Mouse (Mus musculus): ENCODE measurements at regions not wholly inside any gene's neighbourhood (a gene's known extent, or its start where the extent isn't known, plus 50 kb on each side); places are given as distances from the start of the nearest gene placed in this dataset.

DNA sequence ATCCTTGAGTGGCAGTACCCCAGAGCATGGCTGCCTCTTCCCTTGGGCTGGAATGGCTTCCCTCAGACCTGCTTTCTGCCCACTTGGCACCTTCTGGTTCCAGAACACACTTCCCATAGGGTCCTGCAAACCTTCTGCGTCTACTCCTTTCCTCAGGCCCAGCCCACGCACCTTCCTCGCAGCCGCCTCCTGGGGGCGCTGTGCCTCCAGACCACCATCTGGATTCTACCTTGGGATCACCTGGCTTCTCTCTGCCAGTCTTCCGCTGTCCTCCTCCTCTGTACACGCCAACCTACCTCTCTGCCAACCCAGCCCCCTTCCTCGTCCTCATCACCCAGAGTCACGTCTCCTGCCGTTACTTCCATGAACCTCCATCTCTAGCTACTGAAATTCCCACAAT lies 166.0 kb downstream of the Zfp36l1 start:
- Histone ChIP-seq H3K4me1 (ENCODE audit: control insufficient read depth in 2 of 2, insufficient read depth in 2 of 2, low read length in 2 of 2, poor library complexity in 1 of 2) (peaks cover 2 to 8% of the 10 kb centered on the region in 2 experiments; a peak in 2 of 4 replicates), H3K4me3 (ENCODE audit: insufficient read depth in 1 of 2, low read depth in 1 of 2, low read length in 2 of 2, poor library complexity in 1 of 2, severe bottlenecking in 1 of 2) (no peak overlapping the region), H3K9ac (ENCODE audit: insufficient read depth, low read depth, low read length, poor library complexity, severe bottlenecking) (no peak overlapping the region), H3K27ac (ENCODE audit: insufficient read depth, low read depth, low read length, poor library complexity, severe bottlenecking) (no peak overlapping the region), H3K36me3 (ENCODE audit: control insufficient read depth, insufficient read depth, low read length, poor library complexity, severe bottlenecking) (no peaks in the 10 kb centered on the region), H3K9me3 (ENCODE audit: control insufficient read depth, insufficient read depth, low read depth, low read length) (no peaks in the 10 kb centered on the region)
- TF ChIP-seq ZC3H11A (IDR thresholded peaks at IDR 0.05; ENCODE audit: borderline replicate concordance, low read depth, low read length) (peak; percentile 40; the same call in 1 of the 2 replicates), MAFK (IDR thresholded peaks at IDR 0.05; ENCODE audit: insufficient read depth, low read depth, low read length) (no peak)
- no peak for DNase-seq (ENCODE audit: low read depth, low spot score)
- in situ Hi-C loops (cut with MboI; ENCODE audit: low sequenced_read_pairs in 2 of 2, unreplicated experiment in 2 of 2), result no loop called here

DNA sequence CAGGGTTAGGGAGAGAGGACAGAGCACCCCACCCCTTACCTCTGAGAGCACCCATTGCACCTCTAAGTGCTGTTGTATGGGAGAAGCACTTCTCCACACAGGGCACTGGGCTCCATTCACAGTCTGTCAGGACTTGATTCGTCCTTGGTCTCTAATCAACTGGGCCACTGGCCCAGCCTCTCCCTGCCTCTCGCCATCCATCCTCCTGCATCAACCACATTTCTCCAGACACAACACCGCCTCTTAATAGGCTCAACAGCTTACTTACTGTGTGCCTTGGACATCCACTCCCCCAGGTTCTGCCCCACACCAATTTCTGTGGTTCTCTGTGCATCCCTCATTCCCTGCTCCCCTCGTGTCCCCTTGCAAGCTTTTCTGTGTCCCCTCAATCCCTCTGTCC lies 166.9 kb downstream of the Zfp36l1 start:
- no peak overlapping the region for H3K27ac ChIP-seq (ENCODE audit: insufficient read depth, low read depth, low read length, poor library complexity, severe bottlenecking)
- no peak overlapping the region for H3K4me3 ChIP-seq (ENCODE audit: insufficient read depth in 1 of 2, low read depth in 1 of 2, low read length in 2 of 2, poor library complexity in 1 of 2, severe bottlenecking in 1 of 2)
- in situ Hi-C loops (cut with MboI; ENCODE audit: low sequenced_read_pairs in 2 of 2, unreplicated experiment in 2 of 2), result no loop called here
- no peaks in the 10 kb centered on the region for H3K9me3 ChIP-seq (ENCODE audit: control insufficient read depth, insufficient read depth, low read depth, low read length)
- peaks cover 2 to 8% of the 10 kb centered on the region in 2 experiments; a peak in 2 of 4 replicates for H3K4me1 ChIP-seq (ENCODE audit: control insufficient read depth in 2 of 2, insufficient read depth in 2 of 2, low read length in 2 of 2, poor library complexity in 1 of 2)
- H3K36me3 ChIP-seq (ENCODE audit: control insufficient read depth, insufficient read depth, low read length, poor library complexity, severe bottlenecking), result no peaks in the 10 kb centered on the region
- no peak overlapping the region for H3K9ac ChIP-seq (ENCODE audit: insufficient read depth, low read depth, low read length, poor library complexity, severe bottlenecking)
- DNase-seq (ENCODE audit: low read depth, low spot score), result no peak
- TF ChIP-seq MAFK (IDR thresholded peaks at IDR 0.05; ENCODE audit: insufficient read depth, low read depth, low read length), result no peak
- TF ChIP-seq CHD2 (IDR thresholded peaks at IDR 0.05; ENCODE audit: low read depth, low read length), result no peak
- TF ChIP-seq HCFC1 (IDR thresholded peaks at IDR 0.05; ENCODE audit: borderline replicate concordance, insufficient read depth, low read length), result no peak
- TF ChIP-seq ZC3H11A (IDR thresholded peaks at IDR 0.05; ENCODE audit: borderline replicate concordance, low read depth, low read length), result no peak
- no peak for TF ChIP-seq ZNF384 (IDR thresholded peaks at IDR 0.05; ENCODE audit: low read depth, low read length)

DNA sequence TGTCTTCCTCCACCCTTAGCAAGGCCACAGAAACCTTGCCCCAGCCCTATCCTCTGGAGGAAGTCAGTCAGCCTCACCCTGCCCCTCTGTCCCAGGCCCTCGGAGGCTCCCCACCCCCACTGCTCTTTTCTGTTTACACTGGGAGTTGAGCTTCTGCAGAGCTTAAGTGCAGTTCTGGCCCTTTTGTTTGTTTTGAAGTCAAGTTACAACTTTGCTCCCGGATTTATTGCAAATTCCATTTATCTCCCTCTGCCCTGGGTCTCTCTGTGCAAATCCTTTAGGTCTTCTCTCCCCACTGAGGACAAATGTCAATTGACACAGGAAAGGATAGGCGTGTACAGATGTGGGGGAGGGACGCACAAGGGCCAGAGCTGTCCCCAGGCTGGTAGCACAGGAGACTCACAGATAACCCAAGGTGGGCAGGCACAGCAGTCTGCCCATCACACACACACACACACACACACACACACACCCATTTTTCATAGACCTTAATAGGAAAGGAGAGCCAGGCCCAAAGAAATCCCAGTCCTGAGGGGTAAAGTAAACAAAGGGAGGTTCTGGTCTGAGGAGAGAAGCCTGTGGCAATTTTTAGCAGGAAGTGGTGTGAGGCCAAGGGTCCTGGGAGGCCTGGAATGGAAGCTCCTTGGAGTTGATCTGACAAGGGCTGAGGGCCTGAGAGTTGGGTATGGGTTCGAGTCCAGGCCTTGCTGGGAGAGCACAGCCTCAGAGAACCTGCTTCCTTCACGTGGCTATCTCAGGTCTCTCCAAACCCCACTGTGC lies 167.9 kb downstream of the Zfp36l1 start:
- Histone ChIP-seq H3K27ac (ENCODE audit: insufficient read depth, low read depth, low read length, poor library complexity, severe bottlenecking) (no peak overlapping the region), H3K4me1 (ENCODE audit: control insufficient read depth in 2 of 2, insufficient read depth in 2 of 2, low read length in 2 of 2, poor library complexity in 1 of 2) (peaks cover 2 to 8% of the 10 kb centered on the region in 2 experiments; a peak in 2 of 4 replicates), H3K4me3 (ENCODE audit: insufficient read depth in 1 of 2, low read depth in 1 of 2, low read length in 2 of 2, poor library complexity in 1 of 2, severe bottlenecking in 1 of 2) (no peak overlapping the region), H3K36me3 (ENCODE audit: control insufficient read depth, insufficient read depth, low read length, poor library complexity, severe bottlenecking) (no peaks in the 10 kb centered on the region), H3K9ac (ENCODE audit: insufficient read depth, low read depth, low read length, poor library complexity, severe bottlenecking) (no peak overlapping the region), H3K9me3 (ENCODE audit: control insufficient read depth, insufficient read depth, low read depth, low read length) (no peaks in the 10 kb centered on the region)
- TF ChIP-seq CHD2 (IDR thresholded peaks at IDR 0.05; ENCODE audit: low read depth, low read length), result no peak
- TF ChIP-seq MAFK (IDR thresholded peaks at IDR 0.05; ENCODE audit: insufficient read depth, low read depth, low read length), result no peak
- no peak for TF ChIP-seq HCFC1 (IDR thresholded peaks at IDR 0.05; ENCODE audit: borderline replicate concordance, insufficient read depth, low read length)
- in situ Hi-C loops (cut with MboI; ENCODE audit: low sequenced_read_pairs in 2 of 2, unreplicated experiment in 2 of 2), result no loop called here
- no peak for DNase-seq (ENCODE audit: low read depth, low spot score)

DNA sequence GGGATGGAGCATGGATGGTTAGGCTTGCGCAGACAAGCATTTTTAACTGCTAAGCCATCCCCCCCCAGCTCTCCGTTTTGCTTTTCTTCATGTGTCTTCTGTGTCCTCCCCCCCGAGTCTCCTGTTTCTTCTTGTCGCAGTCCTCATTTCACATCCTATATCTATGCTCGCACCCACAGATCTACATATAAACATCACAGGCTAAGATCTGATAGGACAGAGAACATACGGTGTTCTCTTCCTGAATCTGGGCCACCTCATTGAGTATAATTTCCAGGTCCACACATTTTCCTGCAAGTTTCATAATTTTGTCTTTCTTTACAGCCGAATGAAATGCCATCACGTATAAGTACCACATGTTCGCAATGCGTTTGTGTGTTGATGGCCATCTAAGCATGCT lies 168.7 kb downstream of the Zfp36l1 start:
- H3K27ac ChIP-seq (ENCODE audit: insufficient read depth, low read depth, low read length, poor library complexity, severe bottlenecking), result no peak overlapping the region
- DNase-seq (ENCODE audit: low read depth, low spot score), result no peak
- H3K4me1 ChIP-seq (ENCODE audit: control insufficient read depth in 2 of 2, insufficient read depth in 2 of 2, low read length in 2 of 2, poor library complexity in 1 of 2), result peaks cover 2 to 8% of the 10 kb centered on the region in 2 experiments; a peak in 2 of 4 replicates
- H3K9me3 ChIP-seq (ENCODE audit: control insufficient read depth, insufficient read depth, low read depth, low read length), result no peaks in the 10 kb centered on the region
- in situ Hi-C loops (cut with MboI; ENCODE audit: low sequenced_read_pairs in 2 of 2, unreplicated experiment in 2 of 2), result no loop called here
- H3K4me3 ChIP-seq (ENCODE audit: insufficient read depth in 1 of 2, low read depth in 1 of 2, low read length in 2 of 2, poor library complexity in 1 of 2, severe bottlenecking in 1 of 2), result no peak overlapping the region
- H3K36me3 ChIP-seq (ENCODE audit: control insufficient read depth, insufficient read depth, low read length, poor library complexity, severe bottlenecking), result no peaks in the 10 kb centered on the region
- no peak overlapping the region for H3K9ac ChIP-seq (ENCODE audit: insufficient read depth, low read depth, low read length, poor library complexity, severe bottlenecking)
- TF ChIP-seq ZNF384 (IDR thresholded peaks at IDR 0.05; ENCODE audit: low read depth, low read length), result no peak
- no peak for TF ChIP-seq MAFK (IDR thresholded peaks at IDR 0.05; ENCODE audit: insufficient read depth, low read depth, low read length)
- TF ChIP-seq HCFC1 (IDR thresholded peaks at IDR 0.05; ENCODE audit: borderline replicate concordance, insufficient read depth, low read length), result no peak
- TF ChIP-seq ZC3H11A (IDR thresholded peaks at IDR 0.05; ENCODE audit: borderline replicate concordance, low read depth, low read length), result no peak
- TF ChIP-seq CHD2 (IDR thresholded peaks at IDR 0.05; ENCODE audit: low read depth, low read length), result no peak

All from ES-E14 (cell line).